Mouse (Mus musculus) gastrocnemius, postnatal 25 days (tissue): Measurements from ENCODE around the gene Anp32e. TPM values are rescaled to one million over a fixed set of nuclear protein-coding genes. Genes with fewer than 3 reads are reported as not detected.
"Not testable (repeated sequence)": the region's sequence is repeated elsewhere in the genome, so short reads cannot be mapped to it uniquely, and the experiment has no call there.

Source experiments
- DNase-seq: peaks from one replicate; pipeline ENCODE4 v3.0.0; 2022
- total RNA-seq, 2 experiments: library from RNA; stranded (reverse); gene quantifications; 1 replicate in 1 of 2; 2 replicates in 1 of 2; pipeline ENCODE4 v1.2.3; 2021

The Anp32e gene
- total RNA-seq, 2 experiments from 2014 or later: 67.4 to 69.1 TPM

- peak; percentile 42 for DNase-seq
Observed at GRCm38 (mm10) chr3:95972873-95973634, 44.0 kb downstream of the Anp32e start.

- no peak for DNase-seq
Observed at GRCm38 (mm10) chr3:95977079-95977478, 48.0 kb downstream of the Anp32e start.

GRCm38 (mm10) chr3:95977587-95977986, 48.5 kb downstream of the Anp32e start:
- DNase-seq: not testable (repeated sequence)

- no peak for DNase-seq
Observed at GRCm38 (mm10) chr3:95978265-95978664, 49.2 kb downstream of the Anp32e start.

- no peak for DNase-seq
Observed at GRCm38 (mm10) chr3:95980276-95980970, 51.4 kb downstream of the Anp32e start.

GRCm38 (mm10) chr3:95982129-95982528, 53.1 kb downstream of the Anp32e start:
- DNase-seq: no peak

- DNase-seq: peak; percentile 70
Observed at GRCm38 (mm10) chr3:95985209-95986000, 56.4 kb downstream of the Anp32e start.

GRCm38 (mm10) chr3:95986001-95986622, 57.1 kb downstream of the Anp32e start:
- no peak for DNase-seq

GRCm38 (mm10) chr3:95986984-95987383, 57.9 kb downstream of the Anp32e start:
- DNase-seq: no peak

- no peak for DNase-seq
Observed at GRCm38 (mm10) chr3:95987386-95988110, 58.5 kb downstream of the Anp32e start.

GRCm38 (mm10) chr3:95988138-95988537, 59.1 kb downstream of the Anp32e start:
- no peak for DNase-seq

- peak; percentile 75 for DNase-seq
Observed at GRCm38 (mm10) chr3:95988969-95989368, 59.9 kb downstream of the Anp32e start.

- peak; percentile 13 for DNase-seq
Observed at GRCm38 (mm10) chr3:95990413-95990941, 61.4 kb downstream of the Anp32e start.

GRCm38 (mm10) chr3:95992990-95993603, 64.1 kb downstream of the Anp32e start:
- peak; percentile 25 for DNase-seq

GRCm38 (mm10) chr3:95993881-95994280, 64.8 kb downstream of the Anp32e start:
- DNase-seq: peak; percentile 20

GRCm38 (mm10) chr3:95994381-95994846, 65.4 kb downstream of the Anp32e start:
- no peak for DNase-seq

GRCm38 (mm10) chr3:95994975-95995801, 66.1 kb downstream of the Anp32e start:
- DNase-seq: no peak

GRCm38 (mm10) chr3:95995802-95996428, 66.9 kb downstream of the Anp32e start, which contains the start of gene Plekho1:
Gene Plekho1 (minus strand): TSS chr3:95996001.
- peak; percentile 59 for DNase-seq

GRCm38 (mm10) chr3:95996451-95997073, 67.5 kb downstream of the Anp32e start:
- no peak for DNase-seq
